ENCODE assay signal across 17 mouse cellular contexts in genomic region chr1:164368152-164368551, GRCm38 (mm10).
"Had no signal": no experiment of that assay in that cellular context is flagged by ENCODE, and none has a peak within 500 bp of the region (broad histone marks: within the 10 kb centered on the region; RNA-seq: fewer than 3 reads in every experiment).

No protein-coding gene starts in this region.

- H3K4me2 ChIP-seq: lung, embryonic 15.5 days; midbrain, embryonic 11.5 days; midbrain, embryonic 13.5 days; midbrain, embryonic 15.5 days; neural tube, embryonic 12.5 days; stomach, embryonic 15.5 days had no signal

- DNase-seq: lung, adult 2 months; lung, postnatal 14 days; lung, postnatal 36 days; right cerebral cortex, postnatal 14 days; thymus, adult 2 months; thymus, postnatal 25 days; thymus, postnatal 4 days had no signal

- H3K9ac ChIP-seq: lung, embryonic 15.5 days; midbrain, embryonic 13.5 days; midbrain, embryonic 15.5 days; neural tube, embryonic 12.5 days; stomach, embryonic 15.5 days had no signal

- H3K27me3 ChIP-seq: lung, embryonic 15.5 days; megakaryocyte, embryonic 14.5 days; midbrain, embryonic 13.5 days; midbrain, embryonic 15.5 days; neural tube, embryonic 12.5 days; stomach, embryonic 15.5 days had no signal

- H3K27ac ChIP-seq: lung, embryonic 15.5 days; macrophage; midbrain, embryonic 13.5 days; midbrain, embryonic 15.5 days; neural tube, embryonic 12.5 days; stomach, embryonic 15.5 days; stomach, postnatal 0 days had no signal

- H3K4me3 ChIP-seq: lung, embryonic 15.5 days; megakaryocyte, embryonic 14.5 days; midbrain, embryonic 13.5 days; midbrain, embryonic 15.5 days; neural tube, embryonic 12.5 days; stomach, embryonic 15.5 days had no signal

- H3K4me1 ChIP-seq: lung, embryonic 15.5 days; megakaryocyte, embryonic 14.5 days; midbrain, embryonic 15.5 days; neural tube, embryonic 12.5 days; stomach, embryonic 15.5 days had no signal

- ATAC-seq: lung, postnatal 0 days; midbrain, embryonic 13.5 days; midbrain, embryonic 15.5 days had no signal

- H3K36me3 ChIP-seq: lung, embryonic 15.5 days; midbrain, embryonic 15.5 days; stomach, embryonic 15.5 days had no signal

- H3K9me3 ChIP-seq: lung, embryonic 15.5 days; megakaryocyte, embryonic 14.5 days; midbrain, embryonic 13.5 days; midbrain, embryonic 15.5 days; neural tube, embryonic 12.5 days; stomach, embryonic 15.5 days had no signal
